Mouse (Mus musculus) liver, embryonic 16.5 days (tissue): Measurements from ENCODE around the gene Tas2r110. TPM values are rescaled to one million over a fixed set of nuclear protein-coding genes. Genes with fewer than 3 reads are reported as not detected.

Source experiments
- ATAC-seq: fragments of 200-750 bp; cut with Nextera tagmentation; 2 replicates; pipeline ENCODE4 v1.8.0; 2017; ENCODE audit warnings: low read depth, mild to moderate bottlenecking, moderate number of reproducible peaks, moderate library complexity
- H3K27ac ChIP-seq: fragments of 300-500 bp; sonication (generic); 2 replicates; pipeline ENCODE4 v1.5.1; 2014; ENCODE audit warnings: mild to moderate bottlenecking, low read length
- H3K27me3 ChIP-seq: fragments of 300-500 bp; sonication (generic); 2 replicates; pipeline ENCODE4 v1.6.1; 2014; ENCODE audit warnings: low read depth, low read length, mixed read lengths; ENCODE audit not compliant: control insufficient read depth, insufficient read depth
- H3K36me3 ChIP-seq: fragments of 300-500 bp; sonication (generic); 2 replicates; pipeline ENCODE4 v1.6.1; 2014; ENCODE audit warnings: mild to moderate bottlenecking; ENCODE audit not compliant: control insufficient read depth, insufficient read depth
- H3K4me1 ChIP-seq: fragments of 300-500 bp; sonication (generic); 2 replicates; pipeline ENCODE4 v1.6.1; 2014; ENCODE audit warnings: low read depth, low read length, mixed read lengths; ENCODE audit not compliant: control insufficient read depth
- H3K4me2 ChIP-seq: fragments of 300-500 bp; sonication (generic); 2 replicates; pipeline ENCODE4 v1.6.1; 2014; ENCODE audit warnings: low read depth, low read length, mixed read lengths
- H3K4me3 ChIP-seq: fragments of 300-500 bp; sonication (generic); 2 replicates; pipeline ENCODE4 v1.5.1; 2014; ENCODE audit warnings: low read depth, mild to moderate bottlenecking, low read length
- H3K9ac ChIP-seq: fragments of 300-500 bp; sonication (generic); 2 replicates; pipeline ENCODE4 v1.6.1; 2014; ENCODE audit warnings: low read depth, low read length
- H3K9me3 ChIP-seq: fragments of 300-500 bp; sonication (generic); replicated peaks from 2 replicates; pipeline ENCODE4 v1.6.1; 2016; ENCODE audit warnings: low read length; ENCODE audit not compliant: control insufficient read depth
- WGBS: fragments of 180-500 bp; shearing (Covaris S2); extraction: QIAGEN DNeasy Blood & Tissue Kit; methylation state at CpG from one replicate; pipeline ENCODE4 v1.1.7; 2014; ENCODE audit not compliant: insufficient replicate concordance; 5-methylcytosine and 5-hydroxymethylcytosine counted together
- polyA plus RNA-seq: library from polyadenylated mRNA; unstranded; fragments of >200 nt; fragmentation: Nextera tagmentation; extraction: Ambion mirVana; gene quantifications from 2 replicates; pipeline ENCODE4 v1.2.1, GENCODE M21; 2015

Gene Tas2r110
- polyA plus RNA-seq: not detected in 2 replicates

GRCm38 (mm10) chr6:132867708-132868107 is at the start of gene Tas2r110:
TSS of gene Tas2r110 (plus strand) at chr6:132868008.
- no peak for ATAC-seq
- Histone ChIP-seq H3K4me2 (no peak within 1 kb of the TSS), H3K9me3 (no peaks in the 10 kb centered on the region), H3K27ac (no peak within 1 kb of the TSS), H3K9ac (no peak within 1 kb of the TSS), H3K36me3 (no peaks in the 10 kb centered on the region), H3K4me3 (no peak within 1 kb of the TSS), H3K27me3 (no peaks in the 10 kb centered on the region), H3K4me1 (no peaks in the 10 kb centered on the region)

- H3K4me2 ChIP-seq: no peak within 1 kb of the TSS
- H3K36me3 ChIP-seq: no peaks in the 10 kb centered on the region
- H3K9ac ChIP-seq: no peak within 1 kb of the TSS
- WGBS: 48% methylated on average over 1 of the region's 1 CpGs
- no peak for ATAC-seq
- no peak within 1 kb of the TSS for H3K4me3 ChIP-seq
- H3K4me1 ChIP-seq: no peaks in the 10 kb centered on the region
- no peaks in the 10 kb centered on the region for H3K9me3 ChIP-seq
- H3K27me3 ChIP-seq: no peaks in the 10 kb centered on the region
- no peak within 1 kb of the TSS for H3K27ac ChIP-seq
These were observed 21.0 kb upstream of the Tas2r110 start, which contains the start of gene Tas2r123 for GRCm38 (mm10) chr6:132846842-132847241. TSS of gene Tas2r123 (plus strand) at chr6:132847142.

DNA sequence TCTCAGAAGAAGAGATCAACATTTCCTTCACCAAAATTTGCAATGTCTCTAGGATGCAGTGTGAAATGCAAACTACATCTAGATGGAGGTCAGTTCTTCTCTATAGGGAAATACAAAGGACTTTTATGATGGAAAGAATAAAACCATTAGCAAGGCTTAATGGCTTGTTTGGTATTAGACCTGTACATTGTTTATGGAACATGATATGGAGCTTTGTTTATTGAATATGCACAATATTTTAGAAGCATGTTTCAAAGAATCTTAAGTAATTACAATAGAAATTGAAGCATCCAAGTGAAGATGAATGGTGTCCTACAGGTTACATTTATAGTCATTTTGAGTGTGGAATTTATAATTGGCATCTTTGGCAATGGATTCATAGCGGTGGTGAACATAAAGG is 12.7 kb upstream of the Tas2r110 start, which contains the start of gene Tas2r116:
TSS of gene Tas2r116 (plus strand) at position 301 of the 400 bp plus-strand sequence.
- no peaks in the 10 kb centered on the region for H3K36me3 ChIP-seq
- H3K9me3 ChIP-seq: no peaks in the 10 kb centered on the region
- WGBS: 58% methylated on average over 1 of the region's 1 CpGs
- no peak within 1 kb of the TSS for H3K9ac ChIP-seq
- ATAC-seq: no peak
- H3K4me2 ChIP-seq: no peak within 1 kb of the TSS
- no peaks in the 10 kb centered on the region for H3K27me3 ChIP-seq
- no peak within 1 kb of the TSS for H3K4me3 ChIP-seq
- H3K4me1 ChIP-seq: no peaks in the 10 kb centered on the region
- no peak within 1 kb of the TSS for H3K27ac ChIP-seq

DNA sequence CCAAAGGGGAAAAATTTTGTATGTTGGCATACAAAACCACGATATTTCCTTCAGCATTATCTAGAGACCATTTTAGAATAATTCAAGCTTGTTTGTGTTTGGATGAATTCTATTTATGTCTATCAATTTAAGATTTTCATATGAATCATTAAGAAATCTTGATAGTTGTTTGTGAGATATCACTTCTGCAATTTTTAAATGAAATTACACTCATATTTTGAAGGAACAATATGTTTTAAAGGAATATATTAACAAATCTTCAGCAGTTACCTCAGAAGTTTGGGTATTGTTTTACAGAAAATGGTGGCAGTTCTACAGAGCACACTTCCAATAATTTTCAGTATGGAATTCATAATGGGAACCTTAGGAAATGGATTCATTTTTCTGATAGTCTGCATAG is 24.9 kb downstream of the Tas2r110 start, which contains the start of gene Tas2r113:
TSS of gene Tas2r113 (plus strand) at position 301 of the 400 bp plus-strand sequence.
- Histone ChIP-seq H3K4me2 (no peak within 1 kb of the TSS), H3K9me3 (no peaks in the 10 kb centered on the region), H3K27ac (no peak within 1 kb of the TSS), H3K36me3 (no peaks in the 10 kb centered on the region), H3K27me3 (no peaks in the 10 kb centered on the region), H3K4me1 (no peaks in the 10 kb centered on the region), H3K9ac (no peak within 1 kb of the TSS), H3K4me3 (no peak within 1 kb of the TSS)
- no peak for ATAC-seq
- 46% methylated on average over 1 of the region's 1 CpGs for WGBS

GRCm38 (mm10) chr6:132909351-132909750 is 41.5 kb downstream of the Tas2r110 start, which contains the start of gene Tas2r125:
TSS of gene Tas2r125 (plus strand) at chr6:132909651.
- Histone ChIP-seq H3K9ac (no peak within 1 kb of the TSS), H3K27me3 (no peaks in the 10 kb centered on the region), H3K4me1 (no peaks in the 10 kb centered on the region), H3K27ac (no peak within 1 kb of the TSS), H3K36me3 (no peaks in the 10 kb centered on the region), H3K4me2 (no peak within 1 kb of the TSS), H3K9me3 (no peaks in the 10 kb centered on the region), H3K4me3 (no peak within 1 kb of the TSS)
- ATAC-seq: no peak
- WGBS: 64% methylated on average over 3 of the region's 3 CpGs

Other genes with a start within 250 kb of the Tas2r110 start
- gene A630073D07Rik, start 216.5 kb upstream of the Tas2r110 start, polyA plus RNA-seq: not detected in 2 replicates
- not detected in 2 replicates for gene Tas2r120, start 211.1 kb upstream of the Tas2r110 start, polyA plus RNA-seq
- gene Tas2r121, start 167.0 kb upstream of the Tas2r110 start, polyA plus RNA-seq: not detected in 2 replicates
- gene Tas2r122, start 156.1 kb upstream of the Tas2r110 start, polyA plus RNA-seq: not detected in 2 replicates
- not detected in 2 replicates for gene Tas2r115, start 130.0 kb upstream of the Tas2r110 start, polyA plus RNA-seq
- not detected in 2 replicates for gene Tas2r124, start 113.3 kb upstream of the Tas2r110 start, polyA plus RNA-seq
- not detected in 2 replicates for gene Tas2r102, start 105.9 kb upstream of the Tas2r110 start, polyA plus RNA-seq
- gene Tas2r136, start 89.8 kb upstream of the Tas2r110 start, polyA plus RNA-seq: not detected in 2 replicates
- not detected in 2 replicates for gene Tas2r117, start 65.2 kb upstream of the Tas2r110 start, polyA plus RNA-seq
- gene Tas2r123, start 20.9 kb upstream of the Tas2r110 start, polyA plus RNA-seq: not detected in 2 replicates
- gene Tas2r116, start 12.6 kb upstream of the Tas2r110 start, polyA plus RNA-seq: not detected in 2 replicates
- gene Tas2r113, start 25.0 kb downstream of the Tas2r110 start, polyA plus RNA-seq: not detected in 2 replicates
- not detected in 2 replicates for gene Tas2r125, start 41.6 kb downstream of the Tas2r110 start, polyA plus RNA-seq
- not detected in 2 replicates for gene Tas2r129, start 83.1 kb downstream of the Tas2r110 start, polyA plus RNA-seq
- not detected in 2 replicates for gene Tas2r131, start 89.9 kb downstream of the Tas2r110 start, polyA plus RNA-seq
- not detected in 2 replicates for gene Tas2r109, start 113.0 kb downstream of the Tas2r110 start, polyA plus RNA-seq
- gene Tas2r103, start 169.1 kb downstream of the Tas2r110 start, polyA plus RNA-seq: not detected in 2 replicates
- not detected in 2 replicates for gene Tas2r140, start 187.8 kb downstream of the Tas2r110 start, polyA plus RNA-seq
- 28.7 and 32.9 TPM in 2 replicates for gene Smim10l1, start 236.9 kb downstream of the Tas2r110 start, polyA plus RNA-seq